Comparison of ENCODE assay signal across 23 mouse cellular contexts in the genomic region with DNA sequence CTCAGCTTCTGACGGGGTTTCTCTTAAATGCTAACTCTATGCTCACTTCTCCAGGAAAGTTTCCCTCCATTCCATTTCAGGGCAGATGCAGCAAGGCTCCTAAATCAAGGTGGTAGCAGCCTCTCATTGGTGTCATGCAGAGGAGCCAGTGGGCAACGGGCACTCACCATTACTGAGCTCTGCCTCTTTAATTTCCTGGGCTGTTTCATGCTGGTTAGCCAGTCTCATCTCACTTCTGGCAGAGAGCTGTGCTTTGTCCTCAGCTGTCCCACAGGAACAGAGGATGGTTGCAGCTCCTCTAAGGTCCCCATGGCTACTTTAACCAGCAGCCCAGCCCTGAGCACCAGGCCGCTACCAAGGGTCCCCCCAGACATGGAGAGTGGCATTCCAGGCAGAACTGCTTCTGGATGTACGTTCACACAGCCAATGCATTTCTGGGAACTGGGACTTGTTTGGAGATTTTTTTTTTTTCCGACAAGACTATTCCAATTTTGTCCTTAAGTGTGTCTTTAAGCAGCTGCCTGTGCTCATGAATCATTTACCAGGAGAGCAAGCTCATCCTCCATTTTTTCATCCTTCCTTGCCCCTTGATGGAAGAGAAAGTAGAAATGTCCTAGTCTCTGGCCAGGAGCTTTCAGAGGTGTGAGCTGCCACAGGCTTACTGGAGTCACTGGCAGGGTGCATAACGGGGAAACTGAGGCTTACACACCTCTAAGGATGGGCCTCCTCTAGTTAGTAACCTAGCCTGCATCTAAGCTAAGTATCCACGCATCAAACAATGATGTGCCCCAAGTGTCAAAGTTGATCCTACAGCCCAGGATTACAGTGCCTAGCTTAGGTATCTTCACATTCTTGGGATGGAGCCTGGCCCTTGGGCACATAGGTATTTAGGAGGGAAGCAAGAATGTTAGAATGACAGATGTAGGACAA.
"Had no signal": no experiment of that assay in that cellular context is flagged by ENCODE, and none has a peak within 500 bp of the region (broad histone marks: within the 10 kb centered on the region; RNA-seq: fewer than 3 reads in every experiment).

No protein-coding gene starts in this region.

- H3K36me3 ChIP-seq: kidney, embryonic 15.5 days; limb, embryonic 10.5 days; limb, embryonic 13.5 days; liver, embryonic 12.5 days; liver, embryonic 15.5 days; lung, embryonic 15.5 days; midbrain, embryonic 10.5 days had no signal

- H3K27me3 ChIP-seq: kidney, embryonic 15.5 days; limb, embryonic 13.5 days; liver, embryonic 12.5 days; liver, embryonic 15.5 days; lung, embryonic 15.5 days had no signal

- ATAC-seq: liver, embryonic 12.5 days had no signal

- H3K4me1 ChIP-seq: limb, embryonic 10.5 days; limb, embryonic 13.5 days; liver, embryonic 12.5 days; liver, embryonic 15.5 days; lung, embryonic 15.5 days; megakaryocyte, embryonic 14.5 days had no signal

- H3K4me3 ChIP-seq: kidney, embryonic 15.5 days; limb, embryonic 10.5 days; limb, embryonic 13.5 days; liver, embryonic 12.5 days; liver, embryonic 15.5 days; lung, embryonic 15.5 days; megakaryocyte, embryonic 14.5 days; midbrain, embryonic 10.5 days had no signal

- H3K27ac ChIP-seq: kidney, embryonic 15.5 days; limb, embryonic 10.5 days; limb, embryonic 13.5 days; liver, embryonic 12.5 days; liver, embryonic 15.5 days; lung, embryonic 15.5 days; midbrain, embryonic 10.5 days; stomach, postnatal 0 days had no signal

- DNase-seq: kidney, adult 11 months; kidney, adult 8-10 months; kidney, postnatal 10 days; kidney, postnatal 36 days; layer of hippocampus, postnatal 36 days; liver; lung, adult 18-20 months; lung, postnatal 10 days; lung, postnatal 36 days; midbrain, embryonic 14.5 days; right cerebral cortex, postnatal 14 days; right cerebral cortex, postnatal 4 days; thymus, adult 18-20 months; thymus, postnatal 36 days had no signal
